Mouse (Mus musculus): Measurements from ENCODE around the gene Fads6. TPM values are rescaled to one million over a fixed set of nuclear protein-coding genes. Genes with fewer than 3 reads are reported as not detected.
A peak's percentile ranks its signal among the peaks of the same experiment; 100 is the strongest.

Gene Fads6
- polyA plus RNA-seq, 1 experiment from 2014 or later = 1.5 TPM

GRCm38 (mm10) chr11:115308781-115309180 is 11.3 kb upstream of the Fads6 start:
- Histone ChIP-seq H3K27me3 (replicated peaks; ENCODE audit: control insufficient read depth, insufficient read depth, low read length) (0 out of 2 replicates have a peak, but pooled peaks cover 9% of the 10 kb centered on the region), H3K36me3 (ENCODE audit: control insufficient read depth, insufficient read depth, low read length) (no peaks in the 10 kb centered on the region)
- 63% methylated on average over 1 of the region's 1 CpGs for WGBS

GRCm38 (mm10) chr11:115306863-115307262 is 9.4 kb upstream of the Fads6 start, which contains the start of gene Otop2:
TSS of gene Otop2 (plus strand) at chr11:115307163.
- ATAC-seq = no peak
- Histone ChIP-seq H3K27ac (ENCODE audit: low read length) (no peak within 1 kb of the TSS), H3K4me3 (ENCODE audit: low read length) (no peak within 1 kb of the TSS), H3K9me3 (ENCODE audit: control insufficient read depth, low read length) (no peaks in the 10 kb centered on the region), H3K4me1 (ENCODE audit: control insufficient read depth, insufficient read depth, low read length) (no peaks in the 10 kb centered on the region), H3K9ac (ENCODE audit: low read depth, low read length) (no peak within 1 kb of the TSS), H3K27me3 (replicated peaks; ENCODE audit: control insufficient read depth, insufficient read depth, low read length) (0 out of 2 replicates have a peak, but pooled peaks cover 4% of the 10 kb centered on the region), H3K4me2 (ENCODE audit: low read depth, low read length) (no peak within 1 kb of the TSS), H3K36me3 (ENCODE audit: control insufficient read depth, insufficient read depth, low read length) (no peaks in the 10 kb centered on the region)
- WGBS = 31% methylated on average over 8 of the region's 8 CpGs

More at GRCm38 (mm10) chr11:115308781-115309180, 11.3 kb upstream of the Fads6 start:
- Histone ChIP-seq H3K4me2 (ENCODE audit: low read depth, low read length) (no peak overlapping the region), H3K27ac (ENCODE audit: low read length) (no peak overlapping the region), H3K9me3 (ENCODE audit: control insufficient read depth, low read length) (no peaks in the 10 kb centered on the region), H3K4me1 (ENCODE audit: control insufficient read depth, insufficient read depth, low read length) (no peaks in the 10 kb centered on the region), H3K9ac (ENCODE audit: low read depth, low read length) (no peak overlapping the region), H3K4me3 (ENCODE audit: low read length) (no peak overlapping the region)
- ATAC-seq = no peak

- 31% methylated on average over 8 of the region's 8 CpGs for WGBS
- H3K4me1 ChIP-seq (ENCODE audit: control insufficient read depth, insufficient read depth, low read length) = no peaks in the 10 kb centered on the region
Measured at GRCm38 (mm10) chr11:115303167-115303566, 5.7 kb upstream of the Fads6 start.

GRCm38 (mm10) chr11:115301351-115301750 is 3.9 kb upstream of the Fads6 start:
- H3K4me3 ChIP-seq (ENCODE audit: low read length) = no peak overlapping the region
- no peak for ATAC-seq
- H3K4me2 ChIP-seq (ENCODE audit: low read depth, low read length) = no peak overlapping the region
- no peak overlapping the region for H3K9ac ChIP-seq (ENCODE audit: low read depth, low read length)
- H3K27ac ChIP-seq (ENCODE audit: low read length) = no peak overlapping the region
- 76% methylated on average over 2 of the region's 2 CpGs for WGBS
- H3K36me3 ChIP-seq (ENCODE audit: control insufficient read depth, insufficient read depth, low read length) = no peaks in the 10 kb centered on the region
- H3K27me3 ChIP-seq (replicated peaks; ENCODE audit: control insufficient read depth, insufficient read depth, low read length) = no peaks in the 10 kb centered on the region
- H3K9me3 ChIP-seq (ENCODE audit: control insufficient read depth, low read length) = no peaks in the 10 kb centered on the region
- 0 out of 2 replicates have a peak, but pooled peaks cover 5% of the 10 kb centered on the region for H3K4me1 ChIP-seq (ENCODE audit: control insufficient read depth, insufficient read depth, low read length)

More at GRCm38 (mm10) chr11:115303167-115303566, 5.7 kb upstream of the Fads6 start:
- ATAC-seq = no peak
- Histone ChIP-seq H3K36me3 (ENCODE audit: control insufficient read depth, insufficient read depth, low read length) (no peaks in the 10 kb centered on the region), H3K4me2 (ENCODE audit: low read depth, low read length) (no peak overlapping the region), H3K27ac (ENCODE audit: low read length) (no peak overlapping the region), H3K9me3 (ENCODE audit: control insufficient read depth, low read length) (no peaks in the 10 kb centered on the region), H3K9ac (ENCODE audit: low read depth, low read length) (no peak overlapping the region), H3K27me3 (replicated peaks; ENCODE audit: control insufficient read depth, insufficient read depth, low read length) (0 out of 2 replicates have a peak, but pooled peaks cover 2% of the 10 kb centered on the region), H3K4me3 (ENCODE audit: low read length) (no peak overlapping the region)

- 84% methylated on average over 4 of the region's 4 CpGs for WGBS
- no peaks in the 10 kb centered on the region for H3K9me3 ChIP-seq (ENCODE audit: control insufficient read depth, low read length)
- H3K27me3 ChIP-seq (replicated peaks; ENCODE audit: control insufficient read depth, insufficient read depth, low read length) = no peaks in the 10 kb centered on the region
- H3K36me3 ChIP-seq (ENCODE audit: control insufficient read depth, insufficient read depth, low read length) = no peaks in the 10 kb centered on the region
- H3K27ac ChIP-seq (ENCODE audit: low read length) = no peak overlapping the region
- no peak overlapping the region for H3K9ac ChIP-seq (ENCODE audit: low read depth, low read length)
- H3K4me1 ChIP-seq (ENCODE audit: control insufficient read depth, insufficient read depth, low read length) = 0 out of 2 replicates have a peak, but pooled peaks cover 5% of the 10 kb centered on the region
- no peak overlapping the region for H3K4me3 ChIP-seq (ENCODE audit: low read length)
- ATAC-seq = no peak
- no peak overlapping the region for H3K4me2 ChIP-seq (ENCODE audit: low read depth, low read length)
Measured at GRCm38 (mm10) chr11:115300745-115301144, 3.3 kb upstream of the Fads6 start.

GRCm38 (mm10) chr11:115298160-115298559 is 697 bp upstream of the Fads6 start:
- Histone ChIP-seq H3K4me3 (ENCODE audit: low read length) (no peak overlapping the region), H3K27ac (ENCODE audit: low read length) (no peak overlapping the region), H3K4me2 (ENCODE audit: low read depth, low read length) (no peak overlapping the region), H3K4me1 (ENCODE audit: control insufficient read depth, insufficient read depth, low read length) (0 out of 2 replicates have a peak, but pooled peaks cover 5% of the 10 kb centered on the region), H3K9me3 (ENCODE audit: control insufficient read depth, low read length) (no peaks in the 10 kb centered on the region), H3K27me3 (replicated peaks; ENCODE audit: control insufficient read depth, insufficient read depth, low read length) (no peaks in the 10 kb centered on the region), H3K36me3 (ENCODE audit: control insufficient read depth, insufficient read depth, low read length) (no peaks in the 10 kb centered on the region), H3K9ac (ENCODE audit: low read depth, low read length) (no peak overlapping the region)
- 75% methylated on average over 8 of the region's 8 CpGs for WGBS
- no peak for ATAC-seq

GRCm38 (mm10) chr11:115296471-115297210 is 822 bp downstream of the Fads6 start:
- 48% methylated on average over 21 of the region's 21 CpGs for WGBS
- H3K36me3 ChIP-seq (ENCODE audit: control insufficient read depth, insufficient read depth, low read length) = no peaks in the 10 kb centered on the region

GRCm38 (mm10) chr11:115295939-115296338 is 1.5 kb downstream of the Fads6 start:
- Histone ChIP-seq H3K4me1 (ENCODE audit: control insufficient read depth, insufficient read depth, low read length) (peaks cover 9% of the 10 kb centered on the region; the same call in 1 of the 2 replicates), H3K4me2 (ENCODE audit: low read depth, low read length) (no peak overlapping the region), H3K4me3 (ENCODE audit: low read length) (no peak overlapping the region), H3K27ac (ENCODE audit: low read length) (no peak overlapping the region), H3K9me3 (ENCODE audit: control insufficient read depth, low read length) (no peaks in the 10 kb centered on the region), H3K27me3 (replicated peaks; ENCODE audit: control insufficient read depth, insufficient read depth, low read length) (no peaks in the 10 kb centered on the region), H3K36me3 (ENCODE audit: control insufficient read depth, insufficient read depth, low read length) (no peaks in the 10 kb centered on the region), H3K9ac (ENCODE audit: low read depth, low read length) (no peak overlapping the region)
- no peak for ATAC-seq
- WGBS = 82% methylated on average over 11 of the region's 11 CpGs

More at GRCm38 (mm10) chr11:115296471-115297210, 822 bp downstream of the Fads6 start:
- ATAC-seq = no peak
- peak overlapping the region; percentile 50; the same call in 1 of the 2 replicates for H3K27ac ChIP-seq (ENCODE audit: low read length)
- peak overlapping the region; percentile 70 for H3K9ac ChIP-seq (ENCODE audit: low read depth, low read length)
- H3K4me2 ChIP-seq (ENCODE audit: low read depth, low read length) = peak overlapping the region; percentile 84
- no peaks in the 10 kb centered on the region for H3K9me3 ChIP-seq (ENCODE audit: control insufficient read depth, low read length)
- peak overlapping the region; percentile 54 for H3K4me3 ChIP-seq (ENCODE audit: low read length)
- H3K4me1 ChIP-seq (ENCODE audit: control insufficient read depth, insufficient read depth, low read length) = peaks cover 9% of the 10 kb centered on the region; the same call in 1 of the 2 replicates
- no peaks in the 10 kb centered on the region for H3K27me3 ChIP-seq (replicated peaks; ENCODE audit: control insufficient read depth, insufficient read depth, low read length)

GRCm38 (mm10) chr11:115292631-115293375 is 4.7 kb downstream of the Fads6 start:
- H3K27me3 ChIP-seq (replicated peaks; ENCODE audit: control insufficient read depth, insufficient read depth, low read length) = no peaks in the 10 kb centered on the region
- H3K36me3 ChIP-seq (ENCODE audit: control insufficient read depth, insufficient read depth, low read length) = no peaks in the 10 kb centered on the region
- H3K4me3 ChIP-seq (ENCODE audit: low read length) = no peak overlapping the region
- peak overlapping the region; percentile 86 for H3K27ac ChIP-seq (ENCODE audit: low read length)
- no peaks in the 10 kb centered on the region for H3K9me3 ChIP-seq (ENCODE audit: control insufficient read depth, low read length)
- ATAC-seq = peak; percentile 70
- peaks cover 14% of the 10 kb centered on the region; the same call in 1 of the 2 replicates for H3K4me1 ChIP-seq (ENCODE audit: control insufficient read depth, insufficient read depth, low read length)
- no peak overlapping the region for H3K4me2 ChIP-seq (ENCODE audit: low read depth, low read length)
- H3K9ac ChIP-seq (ENCODE audit: low read depth, low read length) = no peak overlapping the region
- 46% methylated on average over 14 of the region's 14 CpGs for WGBS
